Mouse (Mus musculus) olfactory bulb, adult 2 months (tissue): ENCODE measurements around the gene Nacad.

Experiments
- CTCF ChIP-seq: fragments of 200-500 bp; IDR thresholded peaks from 2 replicates; pipeline ENCODE4 v1.5.1; 2012; ENCODE audit warnings: low read depth, mild to moderate bottlenecking, low read length, moderate library complexity; ENCODE audit not compliant: insufficient read depth
- POLR2A ChIP-seq: fragments of 200-500 bp; IDR thresholded peaks from 2 replicates; pipeline ENCODE4 v1.6.1; 2012; ENCODE audit warnings: mild to moderate bottlenecking, low read depth, low read length, moderate library complexity; ENCODE audit not compliant: insufficient read depth

DNA sequence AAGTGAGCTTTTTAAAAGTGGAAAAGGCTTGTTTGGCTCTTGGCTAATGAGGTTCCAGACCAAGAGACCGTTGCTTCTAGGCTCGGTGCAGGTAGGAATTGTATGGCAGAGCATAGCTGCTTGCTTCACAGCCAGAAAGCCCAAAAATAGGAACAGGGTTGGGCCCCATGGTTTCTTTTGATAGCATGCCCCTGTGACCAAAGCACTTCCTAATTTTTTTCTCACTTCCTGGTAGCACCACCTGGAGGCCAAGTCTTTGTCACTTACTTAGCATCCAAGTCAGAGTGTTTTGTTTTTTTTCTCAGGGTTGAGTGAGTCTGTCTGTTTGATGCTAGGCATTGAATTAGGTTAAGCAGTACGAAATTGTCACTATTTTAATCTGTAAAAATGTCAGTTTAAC, 19.2 kb downstream of the Nacad start:
- TF ChIP-seq CTCF (no peak), POLR2A (no peak)
